Mouse (Mus musculus) CD4-positive helper T cell, adult 2 months (primary cell): ENCODE measurements around the gene Slc4a2.

Experiments used
- DNase-seq: peaks from one replicate; pipeline ENCODE4 v3.0.0-alpha.2; 2012; ENCODE audit warnings: low read depth, missing footprints, low spot score

Gene Slc4a2

DNA sequence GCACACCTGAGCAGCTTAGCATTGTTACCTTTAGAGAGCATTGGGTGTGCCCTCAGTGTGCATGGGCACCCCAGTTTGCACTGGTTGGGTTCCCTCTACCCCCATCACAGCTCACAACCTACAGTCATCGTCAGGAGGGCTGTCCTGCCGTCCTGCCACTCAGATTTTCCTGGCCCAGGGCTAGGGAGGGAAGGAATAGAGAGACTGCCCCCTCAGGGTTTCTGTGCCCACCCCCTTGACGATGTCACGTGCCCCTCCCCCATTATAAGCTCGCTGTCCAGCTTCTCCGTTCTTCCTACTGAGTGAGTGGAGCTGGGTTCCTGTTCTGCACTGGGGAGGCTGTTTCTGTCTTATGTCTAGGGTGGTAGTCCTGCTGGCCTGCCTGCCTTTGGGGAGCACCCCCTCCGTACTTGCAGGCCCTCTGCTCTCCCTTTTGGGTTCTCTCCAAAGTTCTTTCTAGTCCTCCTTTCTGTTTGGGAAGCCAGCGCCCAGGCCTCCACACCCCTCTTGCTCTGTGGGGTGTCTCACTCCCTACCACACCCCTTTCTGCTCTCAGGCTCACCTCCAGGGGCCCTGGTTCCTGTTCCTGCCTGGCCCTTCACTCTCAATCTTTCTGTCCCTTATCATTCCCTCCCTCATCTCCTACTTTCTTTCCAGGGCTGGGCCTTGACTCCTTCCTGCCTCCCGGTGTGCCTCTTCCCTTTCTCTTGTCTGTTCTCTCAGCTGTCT is 3.1 kb downstream of the Slc4a2 start:
- no peak for DNase-seq

DNA sequence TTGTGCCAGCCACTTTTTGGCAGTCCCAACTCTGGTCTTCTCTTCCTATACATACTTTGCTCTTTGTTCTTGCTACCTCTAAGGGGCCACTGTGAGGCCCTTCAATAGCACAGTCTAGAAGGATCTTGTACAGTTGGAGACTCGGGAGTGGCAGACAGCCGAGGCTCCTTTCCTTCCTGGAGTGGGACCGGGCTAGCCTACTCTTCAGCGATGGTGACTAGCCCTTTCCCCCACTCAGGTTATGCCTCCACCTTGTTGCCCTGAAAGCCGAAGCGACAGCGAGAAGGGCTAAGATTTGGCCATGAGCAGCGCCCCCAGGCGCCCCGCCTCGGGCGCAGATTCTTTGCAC is 3.6 kb downstream of the Slc4a2 start:
- DNase-seq: no peak

DNA sequence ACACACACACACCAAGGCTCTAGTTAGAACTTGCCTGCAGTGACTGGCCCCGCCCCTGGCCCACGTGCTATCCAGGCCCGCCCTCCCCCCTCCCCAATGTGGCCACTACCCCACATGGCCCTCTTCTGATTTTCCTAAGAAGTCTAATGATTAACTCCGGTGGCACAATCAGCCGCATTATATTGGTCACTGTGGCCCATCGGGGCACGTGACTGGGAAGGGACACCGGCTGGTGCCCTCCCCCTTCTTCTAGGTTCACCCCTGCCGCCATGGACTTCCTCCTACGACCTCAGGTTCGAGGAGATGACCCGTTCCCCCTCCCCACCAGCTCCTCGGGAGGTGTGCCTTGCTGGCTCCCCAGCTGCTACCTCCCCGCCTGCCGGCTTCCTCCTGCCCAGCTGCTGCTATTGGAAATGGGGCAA is 4.4 kb downstream of the Slc4a2 start:
- no peak for DNase-seq

DNA sequence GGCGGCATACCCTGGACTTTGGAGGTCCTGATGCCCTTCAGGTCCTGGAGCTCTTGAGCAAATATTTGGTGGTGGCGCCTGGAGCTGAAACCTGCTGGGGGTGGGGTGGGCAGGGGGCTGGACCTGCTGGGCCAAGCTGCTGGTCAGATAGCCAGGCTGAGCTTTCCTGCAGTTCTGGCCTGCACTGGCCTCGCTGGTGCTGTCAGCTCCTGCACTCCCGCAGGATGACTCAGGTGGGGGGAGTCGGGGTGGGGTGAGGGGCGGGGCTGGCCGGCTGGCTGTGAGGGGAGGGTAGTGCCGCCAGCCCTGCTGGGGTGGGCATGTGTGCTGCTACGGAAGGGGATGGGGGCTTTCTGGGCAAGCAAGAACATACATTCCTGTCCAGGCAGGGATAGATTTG is 5.0 kb downstream of the Slc4a2 start:
- no peak for DNase-seq

DNA sequence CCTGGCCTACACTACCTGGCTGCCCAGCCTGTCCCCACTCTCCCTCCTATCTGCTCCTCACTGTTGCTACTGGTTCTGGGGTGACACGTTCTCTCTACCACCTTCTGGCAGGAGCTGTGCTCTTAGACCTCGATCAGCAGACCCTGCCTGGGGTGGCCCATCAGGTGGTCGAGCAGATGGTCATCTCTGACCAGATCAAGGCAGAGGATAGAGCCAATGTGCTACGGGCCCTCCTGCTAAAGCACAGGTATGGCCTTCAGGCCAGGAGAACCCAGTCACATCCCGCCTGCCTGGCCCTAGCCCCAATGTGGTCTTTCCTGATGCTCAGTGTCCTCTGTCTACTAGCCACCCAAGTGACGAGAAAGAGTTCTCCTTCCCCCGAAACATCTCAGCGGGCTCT is 10.4 kb downstream of the Slc4a2 start:
- DNase-seq: no peak

DNA sequence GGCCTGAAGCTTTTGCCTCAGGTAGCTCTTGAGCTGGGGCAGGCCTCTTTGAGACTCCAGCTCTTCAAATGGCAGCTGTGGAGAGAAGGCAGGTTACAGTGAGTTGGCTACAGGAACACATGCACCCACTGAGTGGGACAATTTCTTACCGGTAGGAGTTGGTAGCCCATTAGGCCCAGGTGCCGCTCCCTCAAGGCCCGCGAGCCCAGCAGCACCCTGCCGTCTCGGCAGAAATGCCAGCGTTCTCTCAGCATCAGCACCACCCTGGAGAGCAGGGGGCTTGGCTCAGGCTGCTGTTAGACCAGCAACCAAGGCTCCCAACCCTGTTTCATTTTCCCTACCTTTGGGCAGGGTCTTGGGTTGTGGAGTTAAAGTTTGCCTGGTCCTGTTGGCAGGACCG is 17.6 kb downstream of the Slc4a2 start:
- DNase-seq: no peak

DNA sequence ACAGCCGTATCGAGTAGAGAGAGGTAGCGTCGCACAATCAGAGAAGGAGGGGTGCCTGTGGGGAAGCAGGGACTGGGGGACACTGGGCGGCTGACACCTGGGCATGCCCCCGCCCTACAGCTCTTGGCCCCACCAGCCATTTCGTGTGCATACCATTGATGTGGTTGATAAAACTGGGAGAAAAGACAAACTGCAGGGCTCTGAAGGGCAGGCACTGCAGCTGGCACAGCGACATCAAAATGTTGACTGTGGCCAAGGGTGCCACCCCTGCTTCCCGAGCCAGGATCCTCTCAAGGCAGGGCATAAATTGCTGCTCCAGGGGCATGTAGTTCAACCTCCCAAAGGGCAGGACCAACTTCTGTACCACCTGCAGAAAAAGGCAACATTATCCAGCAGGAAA is 18.4 kb downstream of the Slc4a2 start:
- no peak for DNase-seq

DNA sequence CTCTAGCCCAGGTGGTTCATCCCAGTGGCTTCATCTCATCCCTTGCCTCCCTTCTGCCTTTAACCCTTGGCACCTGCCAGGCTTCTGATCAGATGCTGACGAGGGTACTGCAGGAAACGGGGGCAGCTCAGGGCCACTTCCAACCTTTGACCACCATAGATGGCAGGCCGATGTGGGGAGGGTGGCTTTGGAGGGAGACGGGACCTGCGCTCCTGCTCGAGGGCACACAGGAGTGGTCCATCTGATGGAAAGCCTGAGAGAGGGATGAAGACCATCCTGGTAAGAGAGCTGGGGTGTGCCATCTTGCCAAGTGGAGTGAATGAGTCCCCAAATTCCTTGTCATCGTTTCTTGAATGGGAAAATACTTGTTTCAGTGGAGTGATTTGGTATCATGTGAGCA is 19.6 kb downstream of the Slc4a2 start:
- DNase-seq: no peak

DNA sequence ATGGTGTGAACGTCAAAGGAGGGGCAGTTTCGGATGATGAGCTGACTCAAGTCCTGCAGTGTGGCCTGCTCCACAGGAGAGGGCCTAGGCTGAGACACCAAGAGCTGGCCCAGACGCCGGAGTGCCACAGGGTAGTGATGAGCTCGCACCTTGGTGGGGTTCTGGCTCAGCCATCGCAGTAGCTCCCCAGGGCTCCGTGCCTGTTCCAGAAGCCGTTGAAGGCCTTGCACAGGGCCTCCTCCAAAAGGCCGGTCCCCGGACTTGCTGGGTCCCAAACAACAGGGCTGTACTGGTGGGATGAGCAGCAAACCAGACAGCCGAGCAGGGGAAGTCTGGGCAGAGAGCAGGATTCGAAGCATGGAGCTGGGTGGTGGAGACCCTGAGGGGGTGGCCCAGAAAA is 20.3 kb downstream of the Slc4a2 start:
- no peak for DNase-seq

DNA sequence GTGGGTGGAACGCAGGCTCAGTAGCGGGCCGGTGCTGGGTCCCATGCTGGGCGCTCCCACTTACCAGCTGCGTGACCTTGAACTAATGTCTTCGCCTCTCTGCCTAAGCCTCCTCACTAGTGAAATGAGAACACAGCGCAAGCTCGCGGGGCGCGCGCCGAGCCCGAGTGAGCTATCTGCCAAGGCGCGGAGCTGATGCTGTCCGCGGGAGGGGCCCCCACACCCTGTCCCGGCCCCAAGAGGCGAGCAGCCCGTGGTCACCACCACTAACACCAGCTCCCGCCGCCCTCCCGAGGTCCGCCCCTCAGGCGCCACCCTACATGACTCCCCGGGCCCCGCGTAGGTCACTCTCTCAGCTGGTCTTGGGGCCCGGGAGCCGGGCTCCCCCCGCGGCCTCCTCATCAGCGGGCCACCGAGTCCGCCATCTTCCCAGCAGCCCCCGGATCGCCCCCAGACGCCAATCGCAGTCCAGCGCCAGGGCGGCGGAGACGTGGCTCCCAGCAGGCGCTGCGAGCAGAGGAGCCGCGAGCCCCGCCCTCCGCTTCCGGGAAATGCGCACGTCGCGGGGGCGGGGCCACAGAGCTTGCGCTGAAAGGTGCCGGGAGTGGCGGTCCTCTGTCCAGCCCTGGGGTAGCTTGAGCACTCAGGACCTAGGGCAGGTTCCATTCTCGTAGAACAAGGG is 21.2 kb downstream of the Slc4a2 start, which contains the start of gene Fastk:
TSS of gene Fastk (minus strand) at position 542 of the 682 bp plus-strand sequence.
- DNase-seq: peak; percentile 92

DNA sequence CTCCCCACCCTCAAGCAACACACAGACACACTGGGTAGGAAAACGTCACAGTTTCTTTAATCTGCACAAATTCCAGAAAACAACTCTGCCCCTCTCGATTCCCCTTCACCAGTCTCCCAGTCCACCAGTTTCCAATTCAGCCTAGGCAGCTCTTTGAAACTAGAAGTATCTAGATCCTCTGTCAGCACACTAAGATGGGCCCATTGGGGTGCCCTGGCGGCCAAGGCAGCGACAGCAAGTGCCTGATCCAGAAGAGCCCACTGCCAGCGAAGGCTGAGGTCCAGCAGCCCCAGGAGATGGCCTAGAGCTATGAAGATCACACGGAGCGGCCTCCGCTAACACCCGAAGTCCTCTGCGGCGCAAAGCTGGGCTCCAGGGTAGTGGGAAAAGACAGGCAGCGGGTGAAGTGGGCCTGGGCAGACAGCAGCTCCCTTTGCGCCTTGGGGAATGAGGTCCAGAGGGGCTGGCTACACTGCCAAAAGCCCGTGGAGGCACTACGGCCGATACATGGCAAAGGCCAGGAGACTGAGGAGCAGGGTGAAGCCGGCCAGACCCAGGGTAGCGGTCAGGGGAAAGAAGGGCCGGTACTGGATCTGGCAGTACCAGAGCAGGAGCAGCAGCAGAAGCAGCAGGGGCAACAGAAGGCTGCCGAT is 21.9 kb downstream of the Slc4a2 start:
- no peak for DNase-seq

DNA sequence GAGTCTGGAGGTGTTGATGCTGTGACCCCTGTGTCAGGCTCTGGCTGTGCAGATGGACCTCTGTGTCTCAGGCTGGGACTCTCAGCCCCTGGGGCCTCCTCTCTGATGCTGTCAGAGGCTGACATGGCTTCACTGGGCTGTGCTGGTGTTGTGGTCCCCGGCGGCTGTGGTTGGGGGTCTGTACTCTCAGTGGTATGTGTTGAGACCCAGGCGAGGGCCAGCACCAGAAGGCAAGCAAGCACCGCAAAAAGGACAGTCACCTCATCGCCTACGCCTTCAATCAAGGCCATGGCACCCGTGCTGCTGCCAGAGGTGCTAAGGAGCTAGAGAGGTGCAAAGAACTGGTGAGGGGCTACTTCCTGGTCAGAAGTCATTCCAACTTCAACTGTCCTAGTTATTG is 23.0 kb downstream of the Slc4a2 start:
- DNase-seq: no peak

DNA sequence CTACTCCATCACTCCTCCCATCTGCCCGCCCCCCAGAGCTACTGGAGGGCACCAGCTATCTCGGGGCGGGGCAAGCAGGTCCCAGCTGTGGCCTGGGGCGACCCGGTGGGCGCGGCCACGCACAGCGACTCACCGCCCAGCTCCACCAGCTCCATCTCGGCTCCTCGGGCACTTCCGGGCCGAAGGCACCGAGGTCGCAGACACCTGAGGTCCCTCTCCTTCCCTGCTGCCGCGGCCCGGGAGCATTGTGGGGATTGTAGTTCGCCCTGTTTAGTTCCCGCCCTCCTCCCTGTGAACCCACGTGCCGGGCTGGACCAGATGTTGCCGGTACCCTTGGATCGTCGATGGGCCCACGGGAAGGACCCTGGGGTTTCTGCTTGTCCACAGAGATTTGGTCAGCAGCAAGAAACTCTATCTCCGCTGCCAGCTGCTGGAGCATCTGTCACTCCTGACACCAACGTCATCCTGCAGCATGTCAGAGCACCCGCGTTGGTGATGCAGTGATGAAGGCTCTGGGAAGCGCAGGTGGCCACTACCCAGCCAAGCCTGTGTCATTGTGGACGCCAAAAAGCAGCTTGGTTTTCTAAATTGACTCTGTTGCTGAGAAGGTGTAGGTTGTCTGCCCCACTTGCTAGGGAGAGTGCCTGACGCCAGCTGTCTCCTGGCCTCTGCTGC is 24.1 kb downstream of the Slc4a2 start, which contains the start of gene Tmub1:
TSS of gene Tmub1 (minus strand) at position 231 of the 675 bp plus-strand sequence.
- peak; percentile 91 for DNase-seq

DNA sequence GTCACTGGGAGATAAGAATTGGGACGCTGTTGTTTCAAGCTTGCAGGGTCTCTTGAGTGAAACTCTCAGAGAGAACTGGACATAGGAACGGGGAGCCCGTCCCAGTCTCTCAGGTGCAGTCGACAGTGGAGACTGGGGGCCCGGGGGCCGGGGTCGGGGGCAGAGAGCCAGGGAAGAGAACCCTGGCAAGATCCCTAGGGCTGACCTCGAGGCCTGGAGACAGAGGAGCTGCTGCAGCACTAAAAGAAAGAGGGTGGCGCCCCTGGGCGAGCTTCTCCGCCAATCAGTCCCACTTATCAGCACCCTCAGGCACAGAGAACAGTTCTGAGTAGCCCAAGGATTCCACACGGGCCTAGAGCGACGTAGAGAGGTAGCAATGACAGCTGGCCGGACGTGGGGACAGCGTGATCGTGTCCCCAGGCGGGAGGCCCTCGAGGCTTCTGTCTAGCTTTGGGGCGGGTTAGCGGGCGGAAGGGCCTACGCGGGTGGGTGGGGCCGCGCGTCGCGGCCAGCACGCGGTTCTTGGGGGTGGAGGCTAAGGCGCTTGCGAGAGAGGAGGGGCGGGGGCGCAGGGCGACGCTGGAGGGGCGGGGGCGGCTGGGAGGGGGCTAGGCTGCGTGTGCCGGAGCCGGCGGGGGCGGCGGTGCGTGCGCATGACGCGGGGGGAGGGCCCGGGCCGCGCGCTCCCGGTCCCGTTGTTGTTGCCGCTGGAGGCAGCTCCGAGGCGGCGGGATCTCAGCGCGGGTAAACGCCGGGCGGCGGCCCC is 27.8 kb downstream of the Slc4a2 start:
- DNase-seq: peak; percentile 94

DNA sequence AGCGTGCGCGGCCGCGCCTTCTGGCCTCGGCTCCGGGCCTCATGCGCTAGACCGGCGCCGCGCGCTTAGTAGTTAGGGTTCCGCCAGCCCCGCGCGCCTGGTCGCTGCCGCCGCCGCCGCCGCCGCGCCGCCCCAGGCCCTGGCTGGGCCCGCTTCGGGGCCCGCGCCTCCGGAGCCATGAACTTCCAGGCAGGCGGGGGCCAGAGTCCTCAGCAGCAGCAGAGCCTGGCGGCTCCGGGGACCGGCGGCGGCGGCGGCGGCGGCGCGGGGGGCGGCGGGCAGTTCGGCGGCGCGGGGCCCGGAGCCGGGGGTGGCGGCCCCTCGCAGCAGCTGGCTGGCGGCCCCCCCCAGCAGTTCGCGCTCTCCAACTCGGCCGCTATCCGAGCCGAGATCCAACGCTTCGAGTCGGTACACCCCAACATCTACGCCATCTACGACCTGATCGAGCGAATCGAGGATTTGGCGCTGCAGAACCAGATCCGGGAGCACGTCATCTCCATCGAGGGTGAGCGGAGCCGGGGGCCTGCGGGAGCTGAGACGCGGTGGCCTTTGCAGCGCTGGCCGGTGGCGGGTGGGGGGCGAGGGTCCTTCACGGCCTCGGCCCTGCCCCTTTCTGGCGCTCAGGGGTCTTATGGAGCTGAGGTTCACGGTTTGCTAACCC is 28.5 kb downstream of the Slc4a2 start, which contains the start of gene Agap3:
TSS of gene Agap3 (plus strand) at position 148 of the 661 bp plus-strand sequence.
- DNase-seq: peak; percentile 57

DNA sequence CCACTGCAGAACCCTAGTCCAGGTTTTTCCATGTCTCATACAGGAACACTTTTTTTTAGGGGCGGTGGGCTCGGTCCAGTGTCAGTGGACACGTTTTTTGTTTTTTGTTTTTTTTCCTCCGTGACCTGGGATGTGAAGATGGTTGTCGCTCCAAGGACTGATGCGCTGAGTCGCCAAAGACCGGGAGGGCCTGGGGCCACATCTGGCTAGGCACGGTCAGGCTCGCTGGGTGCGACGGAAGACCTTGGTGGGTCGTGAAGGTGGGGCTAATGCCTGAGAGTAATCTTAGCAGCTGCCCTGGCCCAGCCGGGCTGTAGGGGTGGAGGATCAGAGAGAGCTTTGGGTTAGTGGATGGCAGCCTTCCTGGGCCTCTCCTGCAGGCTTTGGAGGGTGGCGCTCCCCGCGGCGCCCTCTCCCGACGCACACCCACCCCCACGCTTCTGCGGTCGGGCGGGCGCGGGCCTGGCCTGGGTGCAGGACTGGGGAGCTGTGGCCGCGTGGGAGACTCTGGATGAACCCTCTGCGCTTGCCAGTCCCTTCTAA is 29.1 kb downstream of the Slc4a2 start:
- peak; percentile 49 for DNase-seq

DNA sequence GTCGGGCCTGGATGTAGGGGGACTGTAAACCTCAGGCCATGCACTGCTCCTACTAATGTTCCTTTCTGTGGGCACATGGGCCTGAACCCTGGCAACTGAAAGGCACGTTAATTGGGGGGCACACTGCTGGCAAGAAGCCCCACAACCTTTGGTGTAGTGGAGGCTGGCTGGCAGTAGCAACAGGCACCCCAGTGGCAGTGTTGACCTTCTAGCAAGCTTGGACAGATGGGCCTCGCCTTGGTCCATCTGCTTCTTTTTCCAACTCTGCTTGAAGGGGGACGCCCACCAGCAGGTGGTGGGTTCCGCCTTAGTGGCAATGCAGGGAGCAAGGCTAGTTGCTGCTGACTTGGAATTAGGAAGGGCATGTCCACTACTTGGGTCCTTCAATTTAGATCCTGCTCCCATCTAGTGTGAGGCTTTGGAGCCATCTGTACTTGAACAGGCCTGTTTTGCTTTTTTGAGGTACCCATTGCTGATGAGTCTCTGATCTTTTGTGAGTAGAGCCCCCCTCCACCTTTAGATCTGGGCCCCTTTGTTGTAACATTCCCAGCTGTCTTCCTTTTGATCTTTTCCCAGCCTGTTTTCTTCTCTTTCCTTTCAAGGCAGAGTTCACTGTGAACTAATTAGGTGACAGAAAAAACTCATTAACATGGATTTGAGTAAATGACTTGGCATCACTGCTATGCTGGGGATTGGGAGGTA is 29.8 kb downstream of the Slc4a2 start:
- DNase-seq: no peak

DNA sequence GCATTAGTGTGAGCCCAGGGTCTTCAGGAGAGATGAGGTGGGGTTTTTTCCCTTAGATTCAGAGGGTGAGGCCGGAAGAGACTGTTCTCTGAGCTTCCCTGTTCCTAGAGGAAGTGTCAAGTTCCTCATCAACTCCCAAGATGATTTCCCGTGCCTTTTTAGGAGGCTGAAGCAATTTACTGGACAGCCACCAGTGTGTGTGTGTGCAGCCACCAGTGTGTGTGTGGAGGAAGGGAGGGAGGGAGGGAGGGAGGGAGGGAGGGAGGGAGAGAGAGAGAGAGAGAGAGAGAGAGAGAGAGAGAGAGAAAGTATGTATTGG is 30.3 kb downstream of the Slc4a2 start:
- DNase-seq: no peak

DNA sequence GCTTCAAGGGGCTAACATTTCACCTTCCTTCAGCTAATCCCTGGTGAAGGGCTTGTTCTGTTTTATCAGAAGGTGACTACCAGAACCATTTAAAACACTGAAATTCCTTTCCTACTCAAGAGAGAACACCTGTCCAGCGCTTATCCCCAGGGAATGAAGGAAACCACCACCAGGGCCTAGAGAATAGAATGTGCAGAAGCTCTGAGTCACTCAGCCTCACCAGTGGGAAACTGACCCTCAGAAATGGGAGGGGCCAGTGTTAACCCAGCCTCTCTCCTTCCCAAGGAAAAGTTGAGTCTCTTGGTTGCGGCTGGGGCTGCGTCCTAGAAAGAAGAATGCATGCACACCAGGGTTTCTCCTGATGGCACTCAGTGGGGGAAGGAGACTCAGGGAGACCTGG is 31.4 kb downstream of the Slc4a2 start:
- no peak for DNase-seq

DNA sequence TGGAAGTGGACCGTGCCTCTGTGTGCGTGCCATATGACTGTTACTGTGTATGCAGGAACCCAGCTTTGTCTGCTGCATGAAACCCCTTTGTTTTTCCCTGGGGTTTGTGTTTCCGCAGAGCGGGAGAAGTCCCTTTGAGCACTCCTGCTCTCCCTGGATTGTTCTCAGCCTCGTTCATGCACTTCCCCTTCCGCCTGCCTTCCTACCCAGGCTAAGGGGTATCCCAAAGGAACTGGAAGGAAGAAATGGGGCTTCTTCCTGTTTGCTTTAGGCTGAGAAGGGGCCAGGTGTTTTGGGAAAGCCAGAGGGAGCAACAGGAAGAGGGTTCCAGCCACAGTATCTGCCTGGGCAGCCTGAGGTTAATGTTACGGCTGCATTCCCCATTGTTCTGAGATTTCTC is 32.0 kb downstream of the Slc4a2 start:
- DNase-seq: no peak
